In genomic region chr9:14921971-14922560, GRCm38 (mm10) we compare ENCODE assay signal across 33 mouse cellular contexts. TPM values are rescaled to one million over a fixed set of nuclear protein-coding genes. Genes with fewer than 3 reads are reported as not detected.
DNase-seq lines count a peak whose midpoint lies in the region; ATAC-seq and TF ChIP-seq lines count a peak whose summit lies in the region.
"Had no signal": no experiment of that assay in that cellular context is flagged by ENCODE, and none has a peak within 500 bp of the region (broad histone marks: within the 10 kb centered on the region; RNA-seq: fewer than 3 reads in every experiment).

No protein-coding gene starts in this region.

- H3K4me3 ChIP-seq in forebrain, embryonic 10.5 days, result no peak overlapping the region
- no peak overlapping the region for H3K4me3 ChIP-seq in forebrain, embryonic 12.5 days (replicated peaks)
- H3K4me3 ChIP-seq: embryonic facial prominence, embryonic 10.5 days; embryonic facial prominence, embryonic 13.5 days; erythroblast, embryonic 14.5 days; heart, embryonic 12.5 days; heart, embryonic 15.5 days; hindbrain, embryonic 12.5 days had no signal

- H3K9ac ChIP-seq in forebrain, embryonic 12.5 days, result no peak overlapping the region
- H3K9ac ChIP-seq: embryonic facial prominence, embryonic 13.5 days; heart, embryonic 12.5 days; heart, embryonic 15.5 days; hindbrain, embryonic 12.5 days had no signal

- no peaks in the 10 kb centered on the region for H3K27me3 ChIP-seq in forebrain, embryonic 10.5 days (ENCODE audit: poor library complexity, severe bottlenecking)
- H3K27me3 ChIP-seq in forebrain, embryonic 12.5 days, result no peaks in the 10 kb centered on the region
- H3K27me3 ChIP-seq: embryonic facial prominence, embryonic 13.5 days; heart, embryonic 12.5 days; hindbrain, embryonic 12.5 days had no signal

- peaks cover 10% of the 10 kb centered on the region for H3K4me1 ChIP-seq in forebrain, embryonic 10.5 days
- peaks cover 8% of the 10 kb centered on the region; the same call in 1 of the 2 replicates for H3K4me1 ChIP-seq in forebrain, embryonic 12.5 days
- H3K4me1 ChIP-seq: heart, embryonic 12.5 days; heart, embryonic 15.5 days; hindbrain, embryonic 12.5 days had no signal

- H3K36me3 ChIP-seq in forebrain, embryonic 10.5 days (replicated peaks), result no peaks in the 10 kb centered on the region
- no peaks in the 10 kb centered on the region for H3K36me3 ChIP-seq in forebrain, embryonic 12.5 days (replicated peaks)
- H3K36me3 ChIP-seq: embryonic facial prominence, embryonic 10.5 days; embryonic facial prominence, embryonic 13.5 days; heart, embryonic 12.5 days; heart, embryonic 15.5 days; hindbrain, embryonic 12.5 days had no signal

- DNase-seq in forebrain, embryonic 10.5 days (ENCODE audit: extremely low spot score, low spot score), result no peak
- DNase-seq in heart, adult 11 months, result peak; percentile 55
- DNase-seq in heart, postnatal 36 days, result no peak
- DNase-seq in R1 (ENCODE audit: low read depth, low spot score), result peak; percentile 50
- peak; percentile 53 for DNase-seq in brain, embryonic 14.5 days (ENCODE audit: low read depth)
- DNase-seq: adrenal gland, adult 2 months; adrenal gland, postnatal 14 days; B cell, adult 2 months; cerebellum, adult 11-12 months; cerebellum, adult 8-10 months; cerebellum, postnatal 36 days; embryo, embryonic 11 days; gastrocnemius, postnatal 25 days; heart, postnatal 10 days; kidney, adult 2 months had no signal

- WGBS in forebrain, embryonic 10.5 days, result 18% methylated on average over 1 of the region's 1 CpGs
- 4% methylated on average over 1 of the region's 1 CpGs for WGBS in forebrain, embryonic 12.5 days

- ATAC-seq in forebrain, embryonic 12.5 days (ENCODE audit: low FRiP score), result no peak
- ATAC-seq in granulocyte monocyte progenitor cell, adult 5-6 weeks (replicated peaks; ENCODE audit: poor library complexity, severe bottlenecking), result no peak
- ATAC-seq: intestine, postnatal 0 days had no signal

- no peak for TF ChIP-seq CTCF in brain, embryonic 14.5 days (IDR thresholded peaks at IDR 0.05; ENCODE audit: borderline replicate concordance, extremely low read depth, insufficient read depth, insufficient read length)

- TF ChIP-seq POLR2A in brain, embryonic 14.5 days (IDR thresholded peaks at IDR 0.05; ENCODE audit: borderline replicate concordance, extremely low read depth, insufficient read depth, insufficient read length, poor library complexity, severe bottlenecking), result no peak

- H3K27ac ChIP-seq in forebrain, embryonic 10.5 days, result peak overlapping the region; percentile 30; the same call in 1 of the 2 replicates
- no peak overlapping the region for H3K27ac ChIP-seq in forebrain, embryonic 12.5 days
- H3K27ac ChIP-seq: embryonic facial prominence, embryonic 10.5 days; embryonic facial prominence, embryonic 13.5 days; heart, embryonic 15.5 days; hindbrain, embryonic 12.5 days; hindbrain, postnatal 0 days had no signal

- H3K4me2 ChIP-seq in forebrain, embryonic 12.5 days, result no peak overlapping the region
- H3K4me2 ChIP-seq: embryonic facial prominence, embryonic 13.5 days; heart, embryonic 12.5 days; heart, embryonic 15.5 days; hindbrain, embryonic 12.5 days had no signal

- intact Hi-C loops in heart, postnatal 36 days (cut with DNase I), result loop anchor here (2.0 kb wide), 1 partner anchor 13 kb away; no protein-coding TSS in a partner anchor

- H3K9me3 ChIP-seq in forebrain, embryonic 10.5 days, result no peaks in the 10 kb centered on the region
- H3K9me3 ChIP-seq in forebrain, embryonic 12.5 days, result no peaks in the 10 kb centered on the region
- H3K9me3 ChIP-seq: embryonic facial prominence, embryonic 10.5 days; embryonic facial prominence, embryonic 13.5 days; heart, embryonic 12.5 days; heart, embryonic 15.5 days; hindbrain, embryonic 12.5 days had no signal

RNA-seq across cellular contexts. Expression of gene Izumo1r, which starts 18.3 kb away (rescaled TPM):
- 0.22 TPM in 1 of 2 replicates, not detected in the other for polyA plus RNA-seq in forebrain, embryonic 10.5 days (2016; fragmentation: Nextera tagmentation; extraction: Ambion mirVana)
- not detected in 2 replicates for polyA plus RNA-seq in forebrain, embryonic 12.5 days (2016; fragmentation: Nextera tagmentation; extraction: Ambion mirVana)
- total RNA-seq in heart, postnatal 36 days (2021), result not detected
- not detected in 2 replicates for polyA plus RNA-seq in brain, embryonic 14.5 days (2012; rRNA removed)
- not detected in 2 replicates for total RNA-seq in granulocyte monocyte progenitor cell, adult 5-6 weeks (2014; fragmentation: Nextera tagmentation)
- not detected in 2 replicates for total RNA-seq in granulocyte monocyte progenitor cell, adult 5-6 weeks (2017)
- total RNA-seq: adrenal gland, adult 2 months; adrenal gland, postnatal 14 days; adrenal gland, postnatal 4 days; gastrocnemius, adult 8-10 months; gastrocnemius, postnatal 25 days; heart, adult 8-10 months; heart, postnatal 10 days; hematopoietic stem cell, adult 5-6 weeks; hindbrain, postnatal 0 days had no signal
- polyA plus RNA-seq: cortical plate, adult 2 months; erythroblast, embryonic 14.5 days; forebrain, embryonic 16.5 days; frontal cortex, adult 2 months; heart, embryonic 12.5 days; hindbrain, embryonic 12.5 days; hindbrain, postnatal 0 days; intestine, embryonic 14.5 days; intestine, postnatal 0 days had no signal

Comparison
In these comparisons a context has a peak if more than half of its experiments do, and no peak if none do; other contexts are left out.
1. DNase-seq: peak in heart, adult 11 months (single experiment), R1 (single experiment) and brain, embryonic 14.5 days (single experiment); none in forebrain, embryonic 10.5 days (single experiment) and heart, postnatal 36 days (0 of 2).